Mouse (Mus musculus): ENCODE data around the gene Map10. TPM values are rescaled to one million over a fixed set of nuclear protein-coding genes. Genes with fewer than 3 reads are reported as not detected.

The Map10 gene
- polyA plus RNA-seq (2012; rRNA removed), result 0.73 and 0.77 TPM in 2 replicates

GRCm38 (mm10) chr8:125669700-125670195, at the start of gene Map10:
TSS of gene Map10 (plus strand) at chr8:125669818.

Other genes with a start within 250 kb of the Map10 start
- 6.0 and 6.5 TPM in 2 replicates for gene Sipa1l2, start 100.0 kb upstream of the Map10 start, polyA plus RNA-seq (2012; rRNA removed)
- gene Ntpcr, start 60.1 kb downstream of the Map10 start, polyA plus RNA-seq (2012; rRNA removed), result 10.7 and 17.9 TPM in 2 replicates
- gene Pcnx2, start 228.5 kb downstream of the Map10 start, polyA plus RNA-seq (2012; rRNA removed), result 0.08 and 0.32 TPM in 2 replicates
- 5.0 and 5.3 TPM in 2 replicates for gene Map3k21, start 240.6 kb downstream of the Map10 start, polyA plus RNA-seq (2012; rRNA removed)

Data from stomach, adult 2 months (tissue).